Comparison of ENCODE assay signal across 8 mouse cellular contexts in the genomic region with DNA sequence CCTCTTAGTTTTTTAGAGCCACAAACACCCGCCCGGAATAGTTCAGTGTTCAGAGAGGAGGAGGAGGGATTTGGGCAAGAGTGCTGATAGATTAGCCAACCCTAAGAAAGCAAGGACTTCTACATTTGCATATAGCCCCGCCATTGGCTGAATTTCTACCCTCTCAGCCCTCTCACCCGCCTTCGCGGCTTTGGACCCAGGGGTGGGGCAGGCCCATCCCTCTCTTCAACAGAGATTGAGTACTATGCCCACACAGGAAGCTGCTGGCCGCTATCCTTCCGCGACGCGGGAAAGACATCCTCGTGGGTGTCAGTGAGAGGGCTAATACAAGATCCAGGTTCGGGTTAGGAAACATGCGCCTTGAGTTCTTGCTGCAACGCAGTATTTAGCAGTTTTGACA. TPM values are rescaled to one million over a fixed set of nuclear protein-coding genes. Genes with fewer than 3 reads are reported as not detected.
A peak's percentile ranks its signal among the peaks of the same experiment; 100 is the strongest.
DNase-seq lines count a peak whose midpoint lies in the region; ATAC-seq lines count a peak whose summit lies in the region.
"Had no signal": no experiment of that assay in that cellular context is flagged by ENCODE, and none has a peak within 500 bp of the region (broad histone marks: within the 10 kb centered on the region; RNA-seq: fewer than 3 reads in every experiment).

No protein-coding gene starts in this region.

- H3K27ac ChIP-seq in forebrain, embryonic 14.5 days (ENCODE audit: low read depth, low read length), result no peak overlapping the region
- H3K27ac ChIP-seq: macrophage had no signal

- no peak overlapping the region for H3K9ac ChIP-seq in forebrain, embryonic 14.5 days (ENCODE audit: low read length)

- peak overlapping the region; percentile 14; the same call in 1 of the 2 replicates for H3K4me3 ChIP-seq in forebrain, embryonic 14.5 days (ENCODE audit: low read depth, low read length)

- peaks cover 9% of the 10 kb centered on the region for H3K4me1 ChIP-seq in forebrain, embryonic 14.5 days (ENCODE audit: control insufficient read depth, insufficient read depth, low read length)

- DNase-seq in MEL-GATA-1-ER (ENCODE audit: extremely low read depth, low read depth), result peak; percentile 85
- DNase-seq in brain, adult 2 months (ENCODE audit: low read depth, low spot score), result peak; percentile 82
- peak; percentile 85 for DNase-seq in forebrain, embryonic 14.5 days (ENCODE audit: low spot score)
- DNase-seq in heart, postnatal 36 days, result peak; percentile 73 to 76
- DNase-seq in large intestine, adult 2 months (ENCODE audit: low read depth, low spot score), result peak; percentile 56
- peak; percentile 34 to 36 for DNase-seq in right cerebral cortex, postnatal 36 days (ENCODE audit: low spot score in 2 of 2)

- H3K36me3 ChIP-seq in forebrain, embryonic 14.5 days (ENCODE audit: control insufficient read depth, insufficient read depth, low read length), result no peaks in the 10 kb centered on the region

- H3K9me3 ChIP-seq in forebrain, embryonic 14.5 days (replicated peaks; ENCODE audit: control insufficient read depth, low read length), result no peaks in the 10 kb centered on the region

- peak overlapping the region; percentile 10 for H3K4me2 ChIP-seq in forebrain, embryonic 14.5 days (ENCODE audit: low read length)

- peaks cover 96% of the 10 kb centered on the region for H3K27me3 ChIP-seq in forebrain, embryonic 14.5 days (replicated peaks; ENCODE audit: control insufficient read depth, insufficient read depth, low read length)

- ATAC-seq in forebrain, embryonic 14.5 days, result peak; percentile 83
- ATAC-seq in megakaryocyte progenitor cell, adult 5-6 weeks (replicated peaks; ENCODE audit: poor library complexity), result peak; percentile 96

- 2% methylated on average over 15 of the region's 15 CpGs for WGBS in forebrain, embryonic 14.5 days
- WGBS in large intestine, adult 2 months, result 1% methylated on average over 15 of the region's 15 CpGs

- intact Hi-C loops in heart, postnatal 36 days (cut with DNase I), result no loop called here

RNA-seq across cellular contexts. Expression of a gene that starts 1.4 kb away (rescaled TPM):
- 1.3 and 3.6 TPM in 2 replicates for polyA plus RNA-seq in forebrain, embryonic 14.5 days (2014; fragmentation: Nextera tagmentation; extraction: Ambion mirVana)
- total RNA-seq in heart, postnatal 36 days (2021), result under 1 TPM; 0.14 to 0.33 TPM
- 1.2 and 3.4 TPM in 2 replicates for polyA plus RNA-seq in large intestine, adult 2 months (2012; rRNA removed)
- 0.07 and 0.17 TPM in 2 replicates for total RNA-seq in megakaryocyte progenitor cell, adult 5-6 weeks (2015)
- total RNA-seq in megakaryocyte progenitor cell, adult 5-6 weeks (2017), result 0.74 TPM in 1 of 2 replicates, not detected in the other
- polyA plus RNA-seq: macrophage had no signal

RNA-seq across cellular contexts. Expression of a gene that starts 18.2 kb away (rescaled TPM):
- 0.56 and 0.69 TPM in 2 replicates for polyA plus RNA-seq in forebrain, embryonic 14.5 days (2014; fragmentation: Nextera tagmentation; extraction: Ambion mirVana)
- not detected for total RNA-seq in heart, postnatal 36 days (2021)
- polyA plus RNA-seq in large intestine, adult 2 months (2012; rRNA removed), result 0.04 and 0.25 TPM in 2 replicates
- not detected in 2 replicates for total RNA-seq in megakaryocyte progenitor cell, adult 5-6 weeks (2015)
- total RNA-seq in megakaryocyte progenitor cell, adult 5-6 weeks (2017), result not detected in 2 replicates
- polyA plus RNA-seq: macrophage had no signal

RNA-seq across cellular contexts. Expression of a gene that starts 24.1 kb away (rescaled TPM):
- polyA plus RNA-seq in forebrain, embryonic 14.5 days (2014; fragmentation: Nextera tagmentation; extraction: Ambion mirVana), result not detected in 2 replicates
- total RNA-seq in heart, postnatal 36 days (2021), result 1 to 10 TPM; 1.1 to 1.4 TPM
- 0.10 and 0.45 TPM in 2 replicates for polyA plus RNA-seq in large intestine, adult 2 months (2012; rRNA removed)
- total RNA-seq in megakaryocyte progenitor cell, adult 5-6 weeks (2015), result not detected in 2 replicates
- not detected in 2 replicates for total RNA-seq in megakaryocyte progenitor cell, adult 5-6 weeks (2017)
- polyA plus RNA-seq: macrophage had no signal

RNA-seq across cellular contexts. Expression of a gene that starts 59.8 kb away (rescaled TPM):
- 1.2 and 1.9 TPM in 2 replicates for polyA plus RNA-seq in forebrain, embryonic 14.5 days (2014; fragmentation: Nextera tagmentation; extraction: Ambion mirVana)
- total RNA-seq in heart, postnatal 36 days (2021), result 10 to 100 TPM; 13.5 to 18.4 TPM
- 17.2 and 32.6 TPM in 2 replicates for polyA plus RNA-seq in large intestine, adult 2 months (2012; rRNA removed)
- 2.4 and 10.6 TPM in 2 replicates for total RNA-seq in megakaryocyte progenitor cell, adult 5-6 weeks (2015)
- total RNA-seq in megakaryocyte progenitor cell, adult 5-6 weeks (2017), result 4.5 and 5.2 TPM in 2 replicates

Comparison
In these comparisons a context has a peak if more than half of its experiments do, and no peak if none do; other contexts are left out.
1. DNase-seq: peak in every context shown above with its lines; median percentile 85 in MEL-GATA-1-ER; 85 in forebrain, embryonic 14.5 days; 82 in brain, adult 2 months; 74 in heart, postnatal 36 days; 56 in large intestine, adult 2 months; 35 in right cerebral cortex, postnatal 36 days.